Mouse (Mus musculus) small intestine, adult 2 months (tissue): Measurements from ENCODE around the gene Brsk1.

Experiments
- CTCF ChIP-seq: fragments of 200-500 bp; IDR thresholded peaks from 2 replicates; pipeline ENCODE4 v1.5.1; 2012; ENCODE audit warnings: low read depth, mild to moderate bottlenecking, control low read depth, inconsistent platforms, low read length, moderate library complexity, mixed read lengths; ENCODE audit not compliant: insufficient replicate concordance, insufficient read length; ENCODE audit errors: extremely low read depth
- POLR2A ChIP-seq: fragments of 200-500 bp; IDR thresholded peaks from 2 replicates; pipeline ENCODE4 v1.6.1; 2012; ENCODE audit warnings: low read depth, mild to moderate bottlenecking, control low read depth, inconsistent platforms, low read length, moderate library complexity

GRCm38 (mm10) chr7:4646806-4647205, 43.6 kb upstream of the Brsk1 start:
- no peak for TF ChIP-seq CTCF
- TF ChIP-seq POLR2A: no peak
